Mouse (Mus musculus) gastrocnemius, postnatal 10 days (tissue): Measurements from ENCODE around the gene 2900026A02Rik. TPM values are rescaled to one million over a fixed set of nuclear protein-coding genes. Genes with fewer than 3 reads are reported as not detected.

Experiments used
- DNase-seq: peaks from one replicate; pipeline ENCODE4 v3.0.0; 2021; ENCODE audit warnings: mixed read lengths
- total RNA-seq, 2 experiments: library from RNA; stranded (reverse); gene quantifications; 2 replicates each; pipeline ENCODE4 v1.2.3; 2021

2900026A02Rik gene
- total RNA-seq, 2 experiments from 2014 or later: 36.2 to 42.0 TPM

DNA sequence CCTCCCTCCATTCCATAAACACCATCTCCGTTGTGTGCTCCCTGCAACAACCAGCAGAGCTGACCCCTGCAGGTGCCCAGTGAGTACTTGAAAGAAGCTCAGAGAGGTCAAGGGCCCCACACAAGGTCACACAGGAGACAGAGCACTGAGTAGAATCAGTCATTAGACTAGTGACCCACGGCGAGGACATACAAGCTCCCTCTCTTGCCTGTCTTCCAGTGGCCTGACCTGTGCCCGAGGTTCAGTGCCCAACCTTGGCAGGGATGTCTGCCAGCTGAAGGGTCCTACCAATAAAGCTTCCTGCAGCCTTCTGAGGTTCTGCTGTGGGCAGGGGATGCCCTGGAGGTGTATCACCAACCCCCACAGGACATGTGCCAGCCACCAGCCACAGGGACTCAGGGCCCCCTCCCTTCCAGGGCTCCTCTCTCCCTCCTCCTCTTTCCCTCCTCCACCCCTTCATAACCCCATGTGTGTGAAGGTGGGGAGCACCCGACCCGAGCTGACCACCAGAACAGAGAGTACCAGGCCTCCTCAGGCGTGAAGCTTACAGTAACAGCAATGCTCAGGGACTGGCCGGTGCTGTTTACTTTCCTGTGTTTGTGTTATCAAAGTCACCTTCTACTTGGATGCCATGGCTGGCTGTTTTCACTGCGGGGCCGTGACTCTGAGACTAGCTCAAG, 8.7 kb downstream of the 2900026A02Rik start:
- DNase-seq: no peak

DNA sequence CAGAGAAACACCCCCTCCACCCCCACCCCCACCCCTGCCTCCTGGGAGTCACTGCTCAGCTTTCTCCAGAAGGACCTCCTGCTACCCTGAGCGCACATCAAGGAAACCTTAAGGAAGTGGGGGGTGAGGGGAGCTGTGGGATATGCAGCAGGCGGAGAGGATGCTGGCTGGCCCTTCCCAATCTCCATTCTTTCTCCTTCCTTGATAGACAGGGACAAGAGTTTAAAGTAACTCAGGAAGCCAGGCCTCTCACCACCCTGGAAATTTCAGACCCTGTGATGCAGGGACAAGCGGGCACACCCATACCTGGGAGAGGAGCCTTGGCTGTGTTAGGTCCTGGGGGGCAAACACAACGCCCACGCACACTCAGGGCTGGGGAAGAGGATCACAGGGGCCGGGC, 10.7 kb downstream of the 2900026A02Rik start:
- no peak for DNase-seq

DNA sequence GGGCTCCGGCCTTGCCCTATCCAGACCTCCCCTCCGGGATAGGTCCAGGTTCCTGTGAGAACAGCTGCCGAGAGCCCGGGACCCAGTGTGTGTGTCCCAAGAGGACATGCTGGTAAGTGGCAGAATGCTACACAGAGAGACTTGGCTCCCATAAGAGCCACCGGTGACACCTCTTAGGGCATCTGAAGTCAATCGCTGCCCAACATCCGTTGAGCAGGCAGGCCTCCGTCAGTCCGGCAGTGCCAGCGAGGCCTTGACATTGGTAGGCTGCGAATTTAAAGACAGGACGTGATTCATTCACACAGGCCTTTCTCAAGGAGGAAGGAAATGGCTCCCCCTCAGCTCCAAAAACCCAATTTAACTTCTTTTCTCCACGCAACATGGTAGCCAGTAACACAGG, 11.1 kb downstream of the 2900026A02Rik start:
- DNase-seq: no peak

DNA sequence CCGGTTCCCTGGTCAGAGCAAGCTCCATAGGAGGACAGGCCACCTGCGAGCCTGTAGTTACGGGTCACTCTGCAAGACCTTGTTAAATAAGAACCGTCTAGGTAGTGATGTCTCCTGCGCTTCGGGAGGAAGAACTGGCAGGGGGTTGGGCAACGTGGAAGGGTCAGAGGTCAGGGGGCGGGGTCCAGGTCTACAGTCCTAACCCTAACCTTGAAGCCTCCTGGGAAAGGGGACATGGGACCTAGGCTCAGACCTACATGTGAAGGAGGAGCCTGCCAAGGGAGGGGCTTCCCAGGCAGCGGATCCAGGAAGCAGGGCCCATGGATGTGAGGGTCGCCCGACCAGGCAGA, 11.7 kb downstream of the 2900026A02Rik start:
- DNase-seq: no peak

DNA sequence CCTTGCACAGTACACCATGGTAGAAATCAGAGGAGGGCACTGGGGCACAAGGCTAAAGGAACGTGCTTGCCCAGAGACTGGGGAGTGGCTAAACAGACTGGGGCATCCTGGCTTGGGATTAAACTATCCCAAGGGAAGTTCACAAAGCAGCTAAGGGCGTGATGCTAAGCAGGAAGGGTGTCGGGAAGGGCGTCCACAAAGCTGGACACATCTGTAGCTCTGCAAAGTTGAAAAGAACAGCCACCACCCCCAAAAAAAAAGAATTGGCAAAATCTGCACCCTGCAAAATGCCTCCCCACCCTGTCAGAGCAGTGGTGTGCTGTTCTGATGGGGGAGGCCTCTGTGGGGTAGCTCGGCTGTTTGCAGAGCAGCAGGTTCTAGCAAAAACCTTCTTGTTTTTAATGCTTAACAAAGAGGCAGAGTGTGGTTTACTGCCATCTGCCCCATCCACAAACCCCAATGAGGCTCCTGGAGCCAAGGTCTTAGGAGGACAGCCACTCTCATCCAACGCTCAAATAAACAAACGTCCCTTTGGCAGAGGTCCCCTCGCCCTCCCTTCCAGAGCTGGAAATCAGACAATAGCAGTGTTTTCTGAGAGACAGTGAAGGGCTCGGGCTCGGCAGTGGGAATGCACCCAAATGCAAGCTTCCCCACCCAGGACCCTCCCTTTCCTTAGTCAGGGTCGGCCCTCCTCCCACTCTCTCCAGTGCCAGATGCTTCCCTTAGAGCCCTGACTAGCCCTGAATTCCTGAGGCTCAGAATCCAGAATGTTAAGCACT, 12.2 kb downstream of the 2900026A02Rik start:
- DNase-seq: peak; percentile 69

DNA sequence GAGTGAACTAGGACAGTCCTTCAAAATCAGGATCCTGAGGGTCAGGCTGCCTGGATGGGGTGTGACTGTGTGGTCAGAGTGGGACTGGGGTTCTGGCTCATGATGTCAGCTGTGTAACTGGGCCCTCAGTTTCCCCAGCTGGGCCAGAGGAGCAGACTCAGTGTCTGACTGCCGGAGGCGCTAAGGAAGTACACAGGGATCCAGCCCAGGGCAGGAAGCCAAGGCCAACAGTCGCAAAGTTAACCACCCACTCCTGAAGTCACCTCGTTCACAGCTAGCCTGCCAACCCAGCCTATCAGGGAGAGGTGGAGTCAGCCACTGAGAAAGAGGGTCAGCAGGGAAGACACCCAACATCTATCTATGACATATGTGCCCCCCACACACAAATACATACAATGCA, 13.0 kb downstream of the 2900026A02Rik start:
- peak; percentile 54 for DNase-seq

DNA sequence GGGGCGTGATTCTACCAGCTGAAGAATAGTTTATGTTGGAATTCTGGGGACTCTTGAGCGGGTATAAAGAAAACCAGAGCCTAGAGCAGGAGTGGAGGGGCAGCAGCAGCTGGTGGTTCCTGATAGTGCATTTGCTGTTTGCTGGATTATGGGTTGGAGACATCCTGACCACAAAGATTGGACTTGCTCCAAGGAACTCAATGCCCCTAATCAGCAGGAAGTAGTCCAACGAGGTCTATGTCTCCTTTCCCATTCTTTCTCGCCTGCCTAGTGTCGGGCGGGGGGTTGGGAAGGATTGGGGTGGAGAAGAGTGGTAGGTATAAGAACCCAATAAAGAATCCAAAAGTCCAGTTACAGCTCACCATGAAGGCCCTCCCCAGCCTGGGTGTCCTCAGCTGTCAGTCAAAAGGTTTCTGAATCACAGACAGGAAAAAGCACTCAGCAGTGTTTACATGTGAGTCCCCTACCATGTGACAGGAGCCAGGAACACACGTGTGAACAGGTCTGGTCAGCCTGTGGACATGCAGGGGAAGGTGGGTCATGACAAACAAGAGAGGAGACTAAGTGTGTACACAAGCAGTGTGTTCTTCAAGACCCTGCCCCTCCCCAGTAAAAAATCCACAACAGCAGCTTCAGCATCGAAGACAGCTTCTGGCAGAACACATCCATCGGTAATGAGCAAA, 14.2 kb downstream of the 2900026A02Rik start:
- no peak for DNase-seq

DNA sequence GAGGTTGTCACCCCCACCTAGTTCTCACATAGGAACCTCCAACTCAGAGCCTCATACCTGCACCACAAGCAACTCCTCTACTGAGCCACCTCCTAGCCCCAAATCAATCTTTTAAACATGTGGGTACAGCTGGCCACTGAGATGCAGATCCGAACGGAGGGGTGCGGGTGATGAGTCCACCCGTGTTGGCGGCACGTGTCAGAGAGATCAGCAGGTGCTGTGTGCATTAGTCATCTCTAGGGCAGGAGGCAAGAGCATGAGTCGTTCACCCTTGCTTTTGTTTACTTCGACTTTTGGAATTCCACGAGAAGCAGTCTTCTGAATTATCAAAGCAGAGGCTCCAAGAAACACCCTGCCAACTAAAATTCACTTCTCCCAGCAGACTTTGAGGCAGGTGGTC, 16.8 kb downstream of the 2900026A02Rik start:
- no peak for DNase-seq

DNA sequence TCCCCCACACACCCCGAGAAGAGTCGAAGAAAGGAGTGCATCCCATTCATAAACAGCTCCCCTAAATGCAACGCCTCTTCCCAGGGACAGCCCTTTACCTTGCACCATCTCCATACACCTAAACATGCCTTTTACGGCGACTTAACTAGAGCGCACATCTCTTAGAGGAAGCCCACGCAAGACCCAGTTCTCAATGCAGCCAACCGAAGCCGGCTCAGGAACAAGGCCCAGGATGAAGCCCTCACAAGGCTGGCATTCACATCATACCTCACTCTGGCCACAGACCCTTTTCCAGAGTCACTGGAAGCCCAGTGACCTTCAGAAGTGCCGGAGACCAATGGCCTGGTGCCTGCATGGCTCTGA, 21.3 kb downstream of the 2900026A02Rik start:
- DNase-seq: no peak

DNA sequence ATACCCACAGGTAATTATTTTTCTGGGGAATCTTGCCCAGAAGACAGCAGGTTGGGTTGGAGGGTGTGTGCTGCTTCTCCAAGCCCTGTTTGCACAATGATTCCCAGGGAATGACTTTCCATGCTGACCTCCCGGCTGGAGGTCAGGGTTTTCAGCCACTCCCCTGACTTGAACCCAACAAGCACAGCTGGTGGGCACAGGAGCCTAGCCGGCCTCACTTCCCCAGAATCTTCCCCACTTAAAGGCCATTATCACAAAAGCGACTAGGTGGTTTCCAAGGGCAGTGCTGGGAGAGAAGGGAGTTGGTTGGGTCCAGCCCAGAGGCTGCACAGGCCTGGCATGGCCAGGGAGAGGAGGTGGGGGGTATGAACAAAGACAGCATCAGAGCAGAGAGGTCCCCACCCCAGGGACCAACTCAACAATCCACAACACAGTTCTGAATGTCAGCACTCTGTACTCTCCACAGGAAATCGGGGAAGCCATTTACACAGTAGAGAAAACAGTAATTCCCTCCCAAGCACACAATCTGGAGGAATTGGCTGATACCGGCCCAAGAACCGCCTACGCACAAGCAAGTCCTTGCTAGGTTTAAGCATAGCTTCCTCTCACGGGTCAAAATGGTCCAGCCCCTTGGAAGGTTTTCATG, 21.8 kb downstream of the 2900026A02Rik start:
- no peak for DNase-seq

DNA sequence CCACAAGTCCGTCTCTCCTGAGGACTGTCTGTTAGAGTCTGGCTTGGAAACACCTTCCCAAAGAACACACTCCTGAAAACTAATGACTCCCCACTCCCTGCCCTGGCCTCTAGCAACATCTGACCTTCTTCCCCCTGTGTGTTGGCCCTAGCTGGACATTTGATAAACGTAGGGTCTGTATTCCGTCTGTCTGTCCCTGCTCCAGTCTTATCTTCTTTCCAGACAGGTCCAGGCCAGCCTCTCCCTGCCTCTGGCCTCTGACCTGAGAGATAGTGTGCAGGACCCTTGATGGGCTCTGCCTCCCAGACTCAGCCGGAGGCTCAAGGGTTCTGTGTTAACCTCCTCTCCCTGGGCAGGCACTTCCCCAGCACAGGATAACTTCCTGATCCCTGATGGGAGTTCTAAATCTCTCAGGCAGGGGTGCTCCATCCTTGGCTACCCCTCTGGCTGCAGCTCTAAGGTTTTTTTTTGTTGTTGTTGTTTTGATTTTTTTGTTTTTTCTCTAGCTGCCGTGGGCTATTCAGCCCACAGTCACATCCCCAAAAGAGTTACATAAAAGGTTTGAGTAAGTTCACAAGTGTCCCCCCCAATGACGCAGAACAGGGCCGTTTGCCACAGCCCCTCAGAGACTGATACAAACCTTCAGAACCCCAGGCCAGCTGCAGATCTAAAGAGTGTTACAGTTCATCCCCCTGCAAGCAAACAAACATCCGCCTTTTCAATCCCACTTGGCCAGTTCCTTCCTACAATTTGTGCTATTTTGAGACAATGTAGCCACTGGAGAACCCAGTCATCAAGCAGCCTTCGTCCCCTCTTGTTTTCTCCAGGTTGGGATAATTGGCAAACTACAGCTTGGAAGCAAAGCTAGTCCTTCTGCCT, 23.9 kb downstream of the 2900026A02Rik start:
- DNase-seq: no peak

DNA sequence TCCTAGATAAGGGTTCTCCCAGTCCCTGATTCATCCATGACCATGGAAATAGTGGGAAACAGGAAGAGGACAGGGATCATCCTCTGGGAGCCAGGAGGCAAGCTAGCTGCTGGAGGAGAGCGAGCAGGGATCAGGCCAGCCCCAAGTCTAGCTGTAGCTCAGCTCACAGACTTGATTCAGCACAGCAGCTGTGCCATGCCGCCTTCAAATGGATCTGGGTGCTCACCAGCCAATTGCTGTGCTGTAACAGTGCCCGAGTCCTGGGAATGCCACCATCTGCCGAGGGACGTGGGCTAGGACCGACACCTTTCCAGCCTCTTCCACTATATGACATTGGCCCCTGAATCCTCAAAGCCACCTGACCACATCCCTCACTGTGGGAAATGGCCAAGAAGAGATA, 25.1 kb downstream of the 2900026A02Rik start:
- DNase-seq: no peak

DNA sequence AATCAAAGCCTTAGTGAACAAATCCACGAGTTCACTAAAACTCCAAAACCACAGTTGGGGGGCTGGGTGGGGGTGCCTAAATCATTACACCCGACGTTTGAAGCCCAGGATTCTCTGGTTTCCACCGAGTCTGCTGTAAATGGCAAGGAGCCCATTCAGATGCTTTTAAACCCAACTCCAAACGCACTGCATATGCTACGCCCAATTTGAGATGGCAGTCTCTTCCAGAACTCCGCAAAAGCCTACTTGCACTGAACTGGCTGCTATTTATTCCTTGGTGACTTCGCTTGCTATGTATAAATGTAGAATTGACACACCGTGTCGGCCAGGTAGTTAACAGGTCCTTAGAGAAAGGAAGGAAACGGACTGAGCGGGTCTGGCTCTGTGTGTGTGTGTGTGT, 25.6 kb downstream of the 2900026A02Rik start:
- no peak for DNase-seq

DNA sequence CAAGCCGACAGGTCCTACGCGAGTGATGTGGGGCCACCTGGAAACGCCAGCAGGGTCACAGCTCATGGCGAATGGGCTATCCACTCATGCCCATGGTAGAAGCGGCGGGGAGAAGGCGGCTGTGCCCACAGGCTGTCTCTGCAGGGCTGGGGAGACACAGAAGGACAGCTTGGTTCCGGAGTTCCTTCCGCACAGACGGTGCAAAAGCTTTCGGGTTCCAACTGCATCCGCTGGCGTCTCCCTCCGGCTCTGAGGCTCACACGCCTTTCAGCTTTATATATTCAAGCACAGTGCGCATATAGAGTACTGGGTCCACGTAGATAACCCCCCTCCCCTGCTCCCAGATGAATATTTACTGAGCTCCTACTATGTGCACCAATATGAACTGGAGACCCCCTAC, 27.3 kb downstream of the 2900026A02Rik start:
- no peak for DNase-seq

DNA sequence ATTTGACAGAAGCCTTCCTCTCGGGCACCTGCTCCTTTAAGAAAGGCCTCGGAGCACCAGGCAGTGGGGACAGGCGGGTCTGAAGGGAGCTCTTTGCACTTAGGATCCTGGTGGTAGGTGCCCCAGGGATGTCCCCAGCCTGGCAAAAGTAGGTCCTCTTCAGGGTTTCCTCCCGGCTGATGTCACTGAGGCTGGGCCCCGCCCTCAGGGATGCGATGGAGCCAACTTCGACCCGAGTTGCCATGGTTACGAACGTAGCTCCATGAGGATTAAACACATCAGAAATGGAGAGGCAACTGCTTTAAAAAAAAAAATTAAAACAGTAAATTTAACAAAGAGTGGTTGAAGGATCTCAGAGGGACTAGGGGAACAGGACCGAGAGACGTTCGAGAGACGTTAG, 29.1 kb downstream of the 2900026A02Rik start:
- no peak for DNase-seq

DNA sequence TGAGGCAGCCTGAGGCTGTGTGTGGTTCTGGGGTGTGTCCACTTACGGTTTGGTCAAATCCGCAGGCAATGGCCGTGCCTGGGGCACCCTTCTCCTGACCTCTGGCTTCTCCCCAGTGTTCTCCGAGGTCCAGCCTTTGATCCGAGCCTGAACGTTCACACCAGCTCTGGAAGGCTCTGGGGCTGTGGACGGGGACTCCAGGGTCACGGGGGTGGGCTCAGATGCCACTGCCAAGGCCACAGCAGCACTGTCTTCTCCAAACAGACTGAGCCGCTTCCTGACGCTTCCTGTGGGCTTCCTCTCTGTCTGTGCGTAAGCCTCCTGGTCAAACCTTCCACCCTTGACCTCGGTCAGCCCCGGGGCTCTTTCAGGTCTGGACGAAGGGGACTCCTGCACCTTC, 30.5 kb downstream of the 2900026A02Rik start:
- no peak for DNase-seq

DNA sequence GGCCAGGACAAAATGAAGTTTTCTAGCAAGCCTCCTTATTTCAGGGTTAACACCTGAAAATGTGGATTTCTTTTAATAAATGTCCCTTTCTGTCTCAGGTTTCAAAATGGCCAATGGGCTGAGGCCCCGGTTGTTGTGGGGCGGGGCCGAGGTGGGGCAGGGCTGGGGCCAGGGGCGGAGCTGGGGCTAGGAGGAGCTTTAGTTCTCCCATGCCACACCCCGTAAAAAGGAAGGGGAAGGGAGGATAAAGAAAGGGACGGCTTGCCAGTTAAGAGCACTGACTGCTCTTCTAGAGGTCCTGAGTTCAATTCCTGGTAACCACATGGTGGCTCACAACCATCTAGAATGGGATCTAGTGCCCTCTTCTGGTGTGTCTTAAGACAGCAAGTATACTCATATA, 39.6 kb downstream of the 2900026A02Rik start:
- no peak for DNase-seq

DNA sequence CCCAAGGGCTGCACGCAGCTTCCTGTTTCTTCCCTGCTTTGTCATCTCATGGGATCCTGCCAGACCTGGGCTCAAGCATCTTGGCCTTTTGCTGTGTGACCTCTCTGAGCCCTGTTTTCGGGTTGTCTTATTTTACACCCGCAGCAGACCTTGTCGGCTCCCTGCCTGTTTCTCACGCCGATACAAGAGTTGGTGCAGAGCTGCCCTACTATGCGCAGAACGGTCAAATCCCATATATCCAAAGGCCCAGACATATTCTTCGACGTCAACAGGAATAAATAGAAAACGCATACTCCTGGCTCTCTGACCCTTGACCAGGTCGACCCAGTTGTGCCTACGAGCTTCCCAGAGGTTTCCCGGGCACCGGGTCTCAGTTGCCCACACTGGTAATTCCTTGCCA, 40.3 kb downstream of the 2900026A02Rik start:
- DNase-seq: no peak

DNA sequence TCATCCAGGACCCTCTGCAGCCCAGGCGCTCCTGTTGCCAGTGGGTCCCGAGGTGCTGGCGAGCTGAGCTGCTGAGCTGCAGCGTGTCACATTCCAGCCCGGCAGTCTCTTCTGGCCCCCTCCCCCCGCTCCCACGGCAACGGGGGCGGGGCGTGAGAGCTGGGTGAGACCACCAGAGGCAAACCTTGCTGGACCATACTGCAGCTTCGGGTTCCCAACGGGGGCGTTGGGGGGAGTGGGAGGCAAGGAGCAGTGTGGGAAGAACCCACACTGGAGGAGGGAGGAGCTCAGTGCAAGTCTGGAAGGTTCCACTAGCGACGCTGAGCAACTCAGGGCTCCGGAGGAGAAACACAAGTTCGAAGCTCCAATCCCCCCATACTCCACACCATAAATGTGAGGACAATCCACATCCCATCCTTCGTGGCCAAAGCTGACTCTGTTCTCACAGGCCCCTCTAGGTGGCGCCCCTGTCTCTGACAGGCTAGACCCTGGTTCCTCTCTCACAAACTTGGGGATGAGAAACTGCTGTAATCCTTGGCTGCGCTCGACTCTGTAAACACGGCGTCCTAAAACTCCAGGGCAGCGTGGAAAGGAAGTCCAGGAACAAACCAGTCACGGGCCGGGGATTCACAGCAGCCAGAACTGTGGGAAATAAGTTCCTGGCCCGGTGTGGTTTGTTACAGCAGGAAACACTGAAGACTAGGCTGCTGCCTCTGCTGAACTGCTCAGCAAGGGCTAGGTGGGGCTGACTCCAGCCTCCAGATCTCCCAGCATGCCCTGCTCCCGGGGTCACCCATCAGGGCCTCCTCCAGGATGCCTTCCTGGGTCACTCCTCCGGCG, 41.0 kb downstream of the 2900026A02Rik start:
- DNase-seq: peak; percentile 91

DNA sequence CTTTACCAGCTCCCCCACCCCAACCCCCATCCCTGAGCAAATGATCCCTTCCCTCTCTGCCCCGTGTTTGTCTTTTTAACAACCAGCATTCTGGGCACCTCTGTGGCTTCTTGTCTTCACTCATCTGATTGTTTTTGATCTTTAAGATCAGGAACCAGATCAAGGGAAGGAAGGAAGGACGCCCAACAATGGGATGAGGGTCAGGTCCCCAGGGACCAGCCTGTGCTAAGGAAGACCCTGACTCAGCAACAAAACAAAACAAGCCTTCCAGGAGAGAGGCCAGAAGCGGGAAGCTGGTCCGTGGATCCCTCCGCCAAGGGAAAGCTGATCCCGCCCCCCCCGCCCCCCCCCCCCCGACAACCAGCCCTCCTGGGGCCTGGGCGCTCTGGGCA, 41.6 kb downstream of the 2900026A02Rik start:
- no peak for DNase-seq

DNA sequence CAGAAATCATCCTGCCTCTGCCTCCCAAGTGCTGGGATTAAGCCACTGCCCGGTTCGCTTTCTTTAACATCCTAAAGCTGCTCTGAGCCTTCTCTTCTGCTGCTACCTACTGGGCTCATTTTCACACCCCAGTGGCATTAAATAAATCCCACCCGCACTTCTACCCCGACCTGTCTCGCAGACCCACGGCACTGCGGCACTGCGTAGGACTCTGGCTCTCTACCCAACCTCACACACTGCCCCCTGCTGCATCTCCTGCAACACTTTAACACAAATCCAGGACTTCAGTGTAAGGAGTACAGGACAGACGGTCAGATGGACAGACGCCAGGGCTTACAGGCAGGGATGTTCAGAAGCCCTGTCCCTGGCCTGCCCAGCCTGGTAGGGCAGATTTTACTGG, 45.1 kb downstream of the 2900026A02Rik start:
- no peak for DNase-seq
